Mouse (Mus musculus): ENCODE measurements around the gene Mpig6b. TPM values are rescaled to one million over a fixed set of nuclear protein-coding genes. Genes with fewer than 3 reads are reported as not detected.
A peak's percentile ranks its signal among the peaks of the same experiment; 100 is the strongest.

The Mpig6b gene
- polyA plus RNA-seq, 1 experiment: 0.30 TPM

- DNase-seq (ENCODE audit: low read depth): no peak
- no peak for TF ChIP-seq POLR2A (IDR thresholded peaks at IDR 0.05; ENCODE audit: borderline replicate concordance, extremely low read depth, insufficient read depth, insufficient read length, poor library complexity, severe bottlenecking)
- TF ChIP-seq CTCF (IDR thresholded peaks at IDR 0.05; ENCODE audit: borderline replicate concordance, extremely low read depth, insufficient read depth, insufficient read length): no peak
Measured at GRCm38 (mm10) chr17:35083929-35084497, 18.0 kb upstream of the Mpig6b start.

GRCm38 (mm10) chr17:35082841-35083576, 17.0 kb upstream of the Mpig6b start:
- TF ChIP-seq CTCF (IDR thresholded peaks at IDR 0.05; ENCODE audit: borderline replicate concordance, extremely low read depth, insufficient read depth, insufficient read length) (no peak), POLR2A (IDR thresholded peaks at IDR 0.05; ENCODE audit: borderline replicate concordance, extremely low read depth, insufficient read depth, insufficient read length, poor library complexity, severe bottlenecking) (no peak)
- no peak for DNase-seq (ENCODE audit: low read depth)

GRCm38 (mm10) chr17:35080710-35081109, 14.7 kb upstream of the Mpig6b start:
- no peak for TF ChIP-seq CTCF (IDR thresholded peaks at IDR 0.05; ENCODE audit: borderline replicate concordance, extremely low read depth, insufficient read depth, insufficient read length)
- no peak for TF ChIP-seq POLR2A (IDR thresholded peaks at IDR 0.05; ENCODE audit: borderline replicate concordance, extremely low read depth, insufficient read depth, insufficient read length, poor library complexity, severe bottlenecking)
- DNase-seq (ENCODE audit: low read depth): no peak

- TF ChIP-seq POLR2A (IDR thresholded peaks at IDR 0.05; ENCODE audit: borderline replicate concordance, extremely low read depth, insufficient read depth, insufficient read length, poor library complexity, severe bottlenecking) (no peak), CTCF (IDR thresholded peaks at IDR 0.05; ENCODE audit: borderline replicate concordance, extremely low read depth, insufficient read depth, insufficient read length) (no peak)
- DNase-seq (ENCODE audit: low read depth): no peak
Measured at GRCm38 (mm10) chr17:35080248-35080647, 14.3 kb upstream of the Mpig6b start.

- DNase-seq (ENCODE audit: low read depth): no peak
- no peak for TF ChIP-seq CTCF (IDR thresholded peaks at IDR 0.05; ENCODE audit: borderline replicate concordance, extremely low read depth, insufficient read depth, insufficient read length)
- TF ChIP-seq POLR2A (IDR thresholded peaks at IDR 0.05; ENCODE audit: borderline replicate concordance, extremely low read depth, insufficient read depth, insufficient read length, poor library complexity, severe bottlenecking): no peak
Measured at GRCm38 (mm10) chr17:35079778-35080177, 13.8 kb upstream of the Mpig6b start.

- no peak for TF ChIP-seq POLR2A (IDR thresholded peaks at IDR 0.05; ENCODE audit: borderline replicate concordance, extremely low read depth, insufficient read depth, insufficient read length, poor library complexity, severe bottlenecking)
- peak; percentile 37; the same call in 1 of the 2 replicates for TF ChIP-seq CTCF (IDR thresholded peaks at IDR 0.05; ENCODE audit: borderline replicate concordance, extremely low read depth, insufficient read depth, insufficient read length)
- peak; percentile 44 for DNase-seq (ENCODE audit: low read depth)
Measured at GRCm38 (mm10) chr17:35077786-35078233, 11.8 kb upstream of the Mpig6b start, which contains the start of gene Ly6g6d. TSS of gene Ly6g6d (minus strand) at chr17:35078065.

GRCm38 (mm10) chr17:35077285-35077684, 11.3 kb upstream of the Mpig6b start:
- peak; percentile 24 for DNase-seq (ENCODE audit: low read depth)
- TF ChIP-seq CTCF (IDR thresholded peaks at IDR 0.05; ENCODE audit: borderline replicate concordance, extremely low read depth, insufficient read depth, insufficient read length) (no peak), POLR2A (IDR thresholded peaks at IDR 0.05; ENCODE audit: borderline replicate concordance, extremely low read depth, insufficient read depth, insufficient read length, poor library complexity, severe bottlenecking) (no peak)

GRCm38 (mm10) chr17:35076507-35077176, 10.7 kb upstream of the Mpig6b start, which contains the start of gene Ly6g6e:
TSS of gene Ly6g6e (plus strand) at chr17:35076902.
- TF ChIP-seq POLR2A (IDR thresholded peaks at IDR 0.05; ENCODE audit: borderline replicate concordance, extremely low read depth, insufficient read depth, insufficient read length, poor library complexity, severe bottlenecking) (no peak), CTCF (IDR thresholded peaks at IDR 0.05; ENCODE audit: borderline replicate concordance, extremely low read depth, insufficient read depth, insufficient read length) (no peak)
- DNase-seq (ENCODE audit: low read depth): peak; percentile 76

- peak; percentile 23 for DNase-seq (ENCODE audit: low read depth)
- TF ChIP-seq POLR2A (IDR thresholded peaks at IDR 0.05; ENCODE audit: borderline replicate concordance, extremely low read depth, insufficient read depth, insufficient read length, poor library complexity, severe bottlenecking) (no peak), CTCF (IDR thresholded peaks at IDR 0.05; ENCODE audit: borderline replicate concordance, extremely low read depth, insufficient read depth, insufficient read length) (no peak)
Measured at GRCm38 (mm10) chr17:35074097-35074496, 8.1 kb upstream of the Mpig6b start.

- TF ChIP-seq POLR2A (IDR thresholded peaks at IDR 0.05; ENCODE audit: borderline replicate concordance, extremely low read depth, insufficient read depth, insufficient read length, poor library complexity, severe bottlenecking): no peak
- no peak for TF ChIP-seq CTCF (IDR thresholded peaks at IDR 0.05; ENCODE audit: borderline replicate concordance, extremely low read depth, insufficient read depth, insufficient read length)
- no peak for DNase-seq (ENCODE audit: low read depth)
Measured at GRCm38 (mm10) chr17:35071454-35071853, 5.5 kb upstream of the Mpig6b start.

GRCm38 (mm10) chr17:35070556-35071229, 4.7 kb upstream of the Mpig6b start:
- TF ChIP-seq POLR2A (IDR thresholded peaks at IDR 0.05; ENCODE audit: borderline replicate concordance, extremely low read depth, insufficient read depth, insufficient read length, poor library complexity, severe bottlenecking): no peak

More at GRCm38 (mm10) chr17:35070556-35071229, 4.7 kb upstream of the Mpig6b start:
- DNase-seq (ENCODE audit: low read depth): no peak

Measured in brain, embryonic 14.5 days (tissue).